Mouse (Mus musculus) lung, embryonic 16.5 days (tissue): ENCODE measurements around the gene Tap1. TPM values are rescaled to one million over a fixed set of nuclear protein-coding genes. Genes with fewer than 3 reads are reported as not detected.

ENCODE experiments used
- ATAC-seq: fragments of 200-750 bp; cut with Nextera tagmentation; 2 replicates; pipeline ENCODE4 v1.8.0; 2017; ENCODE audit warnings: low read depth, mild to moderate bottlenecking, moderate library complexity
- H3K27ac ChIP-seq: fragments of 300-500 bp; sonication (generic); 2 replicates; pipeline ENCODE4 v1.5.1; 2014; ENCODE audit warnings: mild to moderate bottlenecking, control low read depth, low read length
- H3K27me3 ChIP-seq: fragments of 300-500 bp; sonication (generic); 2 replicates; pipeline ENCODE4 v1.6.1; 2014; ENCODE audit warnings: low read depth, low read length, mixed read lengths; ENCODE audit not compliant: control insufficient read depth, insufficient read depth
- H3K36me3 ChIP-seq: fragments of 300-500 bp; sonication (generic); 2 replicates; pipeline ENCODE4 v1.6.1; 2014; ENCODE audit warnings: low read length; ENCODE audit not compliant: control insufficient read depth, insufficient read depth
- H3K4me1 ChIP-seq: fragments of 300-500 bp; sonication (generic); replicated peaks from 2 replicates; pipeline ENCODE4 v1.6.1; 2014; ENCODE audit warnings: low read length, mixed read lengths; ENCODE audit not compliant: control insufficient read depth, insufficient read depth
- H3K4me2 ChIP-seq: fragments of 300-500 bp; sonication (generic); 2 replicates; pipeline ENCODE4 v1.6.1; 2014; ENCODE audit warnings: low read depth, low read length, control low read depth
- H3K4me3 ChIP-seq: fragments of 300-500 bp; sonication (generic); 2 replicates; pipeline ENCODE4 v1.5.1; 2014; ENCODE audit warnings: mild to moderate bottlenecking, low read length, control low read depth
- H3K9ac ChIP-seq: fragments of 300-500 bp; sonication (generic); 2 replicates; pipeline ENCODE4 v1.6.1; 2014; ENCODE audit warnings: low read length, control low read depth
- H3K9me3 ChIP-seq: fragments of 300-500 bp; sonication (generic); 2 replicates; pipeline ENCODE4 v1.6.1; 2016; ENCODE audit warnings: low read length; ENCODE audit not compliant: control insufficient read depth
- WGBS: fragments of 180-500 bp; shearing (Covaris S2); extraction: QIAGEN DNeasy Blood & Tissue Kit; methylation state at CpG from one replicate; pipeline ENCODE4 v1.1.7; 2014; 5-methylcytosine and 5-hydroxymethylcytosine counted together
- polyA plus RNA-seq: library from polyadenylated mRNA; unstranded; fragments of >200 nt; fragmentation: Nextera tagmentation; extraction: Ambion mirVana; gene quantifications from 2 replicates; pipeline ENCODE4 v1.2.1, GENCODE M21; 2015

Tap1 gene
- polyA plus RNA-seq, 1 experiment from 2014 or later, result 7.2 TPM

- Histone ChIP-seq H3K9ac (no peak overlapping the region), H3K27me3 (peaks cover 19% of the 10 kb centered on the region; the same call in 1 of the 2 replicates), H3K27ac (no peak overlapping the region), H3K4me3 (no peak overlapping the region), H3K9me3 (no peaks in the 10 kb centered on the region), H3K4me1 (peaks cover 9% of the 10 kb centered on the region), H3K36me3 (no peaks in the 10 kb centered on the region), H3K4me2 (no peak overlapping the region)
- no peak for ATAC-seq
- 61% methylated on average over 6 of the region's 6 CpGs for WGBS
These were observed 1.6 kb downstream of the Tap1 start for GRCm38 (mm10) chr17:34188986-34189385.

GRCm38 (mm10) chr17:34192852-34193251 is 5.5 kb downstream of the Tap1 start:
- Histone ChIP-seq H3K9ac (no peak overlapping the region), H3K27ac (no peak overlapping the region), H3K9me3 (no peaks in the 10 kb centered on the region), H3K36me3 (no peaks in the 10 kb centered on the region), H3K4me2 (no peak overlapping the region), H3K27me3 (peaks cover 35% of the 10 kb centered on the region), H3K4me3 (no peak overlapping the region), H3K4me1 (peaks cover 6% of the 10 kb centered on the region)
- 15% methylated on average over 16 of the region's 16 CpGs for WGBS
- ATAC-seq, result no peak

- H3K9ac ChIP-seq, result no peak overlapping the region
- H3K4me2 ChIP-seq, result no peak overlapping the region
- H3K27ac ChIP-seq, result no peak overlapping the region
- H3K9me3 ChIP-seq, result no peaks in the 10 kb centered on the region
- no peaks in the 10 kb centered on the region for H3K36me3 ChIP-seq
- H3K4me1 ChIP-seq, result peaks cover 5% of the 10 kb centered on the region; the same call in 1 of the 2 replicates
- H3K27me3 ChIP-seq, result peaks cover 35% of the 10 kb centered on the region
- ATAC-seq, result no peak
- 45% methylated on average over 8 of the region's 8 CpGs for WGBS
- H3K4me3 ChIP-seq, result no peak overlapping the region
These were observed 6.1 kb downstream of the Tap1 start for GRCm38 (mm10) chr17:34193468-34193867.

GRCm38 (mm10) chr17:34194723-34195122 is 7.4 kb downstream of the Tap1 start:
- H3K27ac ChIP-seq, result no peak overlapping the region
- no peak for ATAC-seq
- no peak overlapping the region for H3K4me3 ChIP-seq
- no peak overlapping the region for H3K9ac ChIP-seq
- no peaks in the 10 kb centered on the region for H3K36me3 ChIP-seq
- no peak overlapping the region for H3K4me2 ChIP-seq
- 85% methylated on average over 4 of the region's 4 CpGs for WGBS
- H3K4me1 ChIP-seq, result peaks cover 6% of the 10 kb centered on the region; the same call in 1 of the 2 replicates
- H3K27me3 ChIP-seq, result peaks cover 36% of the 10 kb centered on the region
- H3K9me3 ChIP-seq, result no peaks in the 10 kb centered on the region

GRCm38 (mm10) chr17:34196491-34196890 is 9.1 kb downstream of the Tap1 start:
- H3K27me3 ChIP-seq, result peaks cover 36% of the 10 kb centered on the region
- H3K9ac ChIP-seq, result no peak overlapping the region
- no peaks in the 10 kb centered on the region for H3K36me3 ChIP-seq
- no peak overlapping the region for H3K27ac ChIP-seq
- no peaks in the 10 kb centered on the region for H3K9me3 ChIP-seq
- H3K4me2 ChIP-seq, result no peak overlapping the region
- no peak overlapping the region for H3K4me3 ChIP-seq
- peaks cover 6% of the 10 kb centered on the region; the same call in 1 of the 2 replicates for H3K4me1 ChIP-seq
- no peak for ATAC-seq
- WGBS, result 38% methylated on average over 12 of the region's 12 CpGs

GRCm38 (mm10) chr17:34196941-34197894 is 9.9 kb downstream of the Tap1 start, which contains the start of gene Psmb8:
Gene Psmb8 (plus strand): TSS chr17:34197721.
- ATAC-seq, result peak; percentile 88
- H3K4me2 ChIP-seq, result peak within 1 kb of the TSS; percentile 79
- H3K4me1 ChIP-seq, result peaks cover 6% of the 10 kb centered on the region; the same call in 1 of the 2 replicates
- peak within 1 kb of the TSS; percentile 59 for H3K4me3 ChIP-seq
- peaks cover 33% of the 10 kb centered on the region for H3K27me3 ChIP-seq
- no peaks in the 10 kb centered on the region for H3K36me3 ChIP-seq
- no peak within 1 kb of the TSS for H3K27ac ChIP-seq
- 5% methylated on average over 41 of the region's 41 CpGs for WGBS
- H3K9ac ChIP-seq, result peak within 1 kb of the TSS; percentile 60
- no peaks in the 10 kb centered on the region for H3K9me3 ChIP-seq

- ATAC-seq, result peak; percentile 49
- Histone ChIP-seq H3K36me3 (no peaks in the 10 kb centered on the region), H3K27ac (no peak overlapping the region), H3K4me2 (peak overlapping the region; percentile 79), H3K9me3 (no peaks in the 10 kb centered on the region), H3K4me3 (peak overlapping the region; percentile 59), H3K27me3 (peaks cover 31% of the 10 kb centered on the region), H3K9ac (peak overlapping the region; percentile 60), H3K4me1 (peaks cover 6% of the 10 kb centered on the region; the same call in 1 of the 2 replicates)
- 3% methylated on average over 32 of the region's 32 CpGs for WGBS
These were observed 10.7 kb downstream of the Tap1 start for GRCm38 (mm10) chr17:34197904-34198520.

GRCm38 (mm10) chr17:34198521-34198912 is 11.2 kb downstream of the Tap1 start:
- WGBS, result 6% methylated on average over 11 of the region's 11 CpGs
- peaks cover 31% of the 10 kb centered on the region for H3K27me3 ChIP-seq
- peaks cover 6% of the 10 kb centered on the region; the same call in 1 of the 2 replicates for H3K4me1 ChIP-seq
- peak overlapping the region; percentile 59 for H3K4me3 ChIP-seq
- peak overlapping the region; percentile 79 for H3K4me2 ChIP-seq
- H3K27ac ChIP-seq, result no peak overlapping the region
- ATAC-seq, result no peak
- H3K9ac ChIP-seq, result peak overlapping the region; percentile 60
- H3K36me3 ChIP-seq, result no peaks in the 10 kb centered on the region
- H3K9me3 ChIP-seq, result no peaks in the 10 kb centered on the region

GRCm38 (mm10) chr17:34199050-34199619 is 11.8 kb downstream of the Tap1 start:
- ATAC-seq, result no peak
- Histone ChIP-seq H3K27me3 (peaks cover 30% of the 10 kb centered on the region), H3K4me2 (no peak overlapping the region), H3K36me3 (no peaks in the 10 kb centered on the region), H3K9me3 (no peaks in the 10 kb centered on the region), H3K9ac (no peak overlapping the region), H3K27ac (no peak overlapping the region), H3K4me3 (no peak overlapping the region), H3K4me1 (peaks cover 6% of the 10 kb centered on the region; the same call in 1 of the 2 replicates)
- 60% methylated on average over 12 of the region's 12 CpGs for WGBS
